Mouse (Mus musculus) midbrain, embryonic 14.5 days (tissue): Measurements from ENCODE around the gene Epb41. TPM values are rescaled to one million over a fixed set of nuclear protein-coding genes. Genes with fewer than 3 reads are reported as not detected.

ENCODE experiments used
- ATAC-seq: fragments of 200-750 bp; cut with Nextera tagmentation; 2 replicates; pipeline ENCODE4 v1.8.0; 2017; ENCODE audit warnings: moderate number of reproducible peaks, moderate library complexity; ENCODE audit not compliant: low FRiP score, low TSS enrichment
- DNase-seq: peaks from one replicate; pipeline ENCODE4 v3.0.0-alpha.2; 2015
- H3K27ac ChIP-seq: fragments of 300-500 bp; sonication (generic); replicated peaks from 2 replicates; pipeline ENCODE4 v1.5.1; 2014; ENCODE audit warnings: mild to moderate bottlenecking, low read depth, low read length, moderate library complexity
- H3K27me3 ChIP-seq: fragments of 300-500 bp; sonication (generic); 2 replicates; pipeline ENCODE4 v1.6.1; 2014; ENCODE audit warnings: low read length, control low read depth, mixed read lengths; ENCODE audit not compliant: control insufficient read depth, insufficient read depth
- H3K36me3 ChIP-seq: fragments of 300-500 bp; sonication (generic); 2 replicates; pipeline ENCODE4 v1.6.1; 2014; ENCODE audit warnings: low read length, control low read depth; ENCODE audit not compliant: control insufficient read depth, insufficient read depth
- H3K4me1 ChIP-seq: fragments of 300-500 bp; sonication (generic); 2 replicates; pipeline ENCODE4 v1.6.1; 2014; ENCODE audit warnings: mild to moderate bottlenecking, antibody characterized with exemption, low read length, control low read depth; ENCODE audit not compliant: control insufficient read depth, insufficient read depth
- H3K4me2 ChIP-seq: fragments of 300-500 bp; sonication (generic); 2 replicates; pipeline ENCODE4 v1.6.1; 2014; ENCODE audit warnings: mild to moderate bottlenecking, low read length, moderate library complexity
- H3K4me3 ChIP-seq: fragments of 300-500 bp; sonication (generic); replicated peaks from 2 replicates; pipeline ENCODE4 v1.5.1; 2014; ENCODE audit warnings: low read depth, low read length
- H3K9ac ChIP-seq: fragments of 300-500 bp; sonication (generic); replicated peaks from 2 replicates; pipeline ENCODE4 v1.6.1; 2014; ENCODE audit warnings: mild to moderate bottlenecking, low read length, moderate library complexity
- H3K9me3 ChIP-seq: fragments of 300-500 bp; sonication (generic); 2 replicates; pipeline ENCODE4 v1.6.1; 2016; ENCODE audit warnings: low read length, control low read depth, mixed read lengths; ENCODE audit not compliant: control insufficient read depth
- WGBS: fragments of 180-500 bp; shearing (Covaris S2); extraction: QIAGEN DNeasy Blood & Tissue Kit; methylation state at CpG from one replicate; pipeline ENCODE4 v1.1.7; 2014; 5-methylcytosine and 5-hydroxymethylcytosine counted together
- polyA plus RNA-seq: library from polyadenylated mRNA; unstranded; fragments of >200 nt; fragmentation: Nextera tagmentation; extraction: Ambion mirVana; gene quantifications from 2 replicates; pipeline ENCODE4 v1.2.1, GENCODE M21; 2014

The Epb41 gene
- 88.3 and 116 TPM in 2 replicates for polyA plus RNA-seq

DNA sequence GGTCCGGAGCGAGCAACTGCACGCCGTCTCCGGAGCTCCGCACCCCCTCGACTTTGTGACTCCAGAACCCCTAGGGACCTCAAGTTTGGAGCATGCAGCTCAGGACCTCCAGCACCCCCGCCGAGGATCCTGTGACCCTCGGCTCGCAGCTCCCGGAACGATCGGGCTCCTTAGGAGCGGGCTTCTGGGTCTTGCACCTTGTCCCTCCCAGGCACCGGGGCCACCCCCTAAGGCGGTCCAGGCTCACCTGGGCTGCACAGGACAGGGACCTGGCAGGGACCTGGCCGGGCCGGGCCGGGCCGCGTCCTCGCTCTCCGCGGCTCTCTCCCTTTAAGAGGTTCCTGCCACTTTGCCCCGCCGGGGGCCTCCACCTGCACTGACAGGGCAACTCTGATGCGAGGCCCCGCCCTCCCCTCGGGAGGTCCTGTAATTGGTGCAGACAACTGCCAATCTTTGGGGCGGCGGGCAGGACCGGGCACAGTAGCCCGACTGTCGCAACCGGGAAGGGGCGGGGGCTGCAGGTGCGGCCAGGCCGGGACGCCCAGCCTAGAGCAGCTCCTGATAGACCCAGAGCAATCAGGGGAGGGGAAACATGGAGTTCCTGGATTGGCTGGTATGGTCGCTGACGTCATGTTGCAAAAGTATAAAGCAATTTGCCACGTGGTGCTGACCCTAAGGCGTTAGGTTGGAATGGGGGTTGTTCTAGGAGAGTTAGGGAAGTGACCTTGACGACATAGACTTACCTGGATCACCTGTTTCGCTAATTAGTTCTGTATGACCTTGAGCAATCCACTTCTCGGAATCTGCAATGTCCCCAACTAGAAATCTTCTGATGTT, at the start of gene Epb41:
TSS of gene Epb41 (minus strand) at position 389 of the 837 bp plus-strand sequence.
- Histone ChIP-seq H3K9ac (peak within 1 kb of the TSS; percentile 59), H3K4me1 (peaks cover 9% of the 10 kb centered on the region), H3K4me3 (peak within 1 kb of the TSS; percentile 66), H3K27me3 (peaks cover 11% of the 10 kb centered on the region; the same call in 1 of the 2 replicates), H3K9me3 (no peaks in the 10 kb centered on the region), H3K4me2 (peak within 1 kb of the TSS; percentile 100), H3K27ac (0 out of 2 replicates have a peak within 1 kb of the TSS, but pooled peaks have one; percentile 8), H3K36me3 (no peaks in the 10 kb centered on the region)
- whole genome bisulfite sequencing: 2% methylated on average over 47 of the region's 47 CpGs
- DNase-seq (peak; percentile 92), ATAC-seq (peak; percentile 90)

DNA sequence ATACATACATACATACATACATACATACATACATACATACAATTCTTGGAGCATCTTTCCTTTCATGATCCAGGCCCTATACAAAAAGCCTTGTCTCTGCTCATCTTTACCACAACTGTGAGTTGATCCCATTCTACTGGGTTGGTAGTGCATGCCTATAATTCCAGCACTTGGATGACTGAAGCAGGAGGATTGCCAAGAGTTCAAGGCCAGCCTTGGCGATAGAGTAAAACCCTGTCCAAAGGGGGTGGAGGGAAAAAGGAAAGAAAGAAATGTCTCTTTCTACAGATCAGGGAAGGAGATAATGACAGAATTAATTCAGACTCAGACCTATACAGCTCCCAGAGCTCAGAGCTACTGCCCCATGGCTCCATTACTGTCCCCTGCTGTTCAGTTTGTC, 48.0 kb upstream of the Epb41 start:
- 86% methylated on average over 1 of the region's 1 CpGs for WGBS
- Histone ChIP-seq H3K27me3 (no peaks in the 10 kb centered on the region), H3K9me3 (no peaks in the 10 kb centered on the region), H3K4me2 (no peak overlapping the region), H3K27ac (no peak overlapping the region), H3K4me3 (no peak overlapping the region), H3K36me3 (no peaks in the 10 kb centered on the region), H3K4me1 (no peaks in the 10 kb centered on the region), H3K9ac (no peak overlapping the region)
- DNase-seq (no peak), ATAC-seq (no peak)

DNA sequence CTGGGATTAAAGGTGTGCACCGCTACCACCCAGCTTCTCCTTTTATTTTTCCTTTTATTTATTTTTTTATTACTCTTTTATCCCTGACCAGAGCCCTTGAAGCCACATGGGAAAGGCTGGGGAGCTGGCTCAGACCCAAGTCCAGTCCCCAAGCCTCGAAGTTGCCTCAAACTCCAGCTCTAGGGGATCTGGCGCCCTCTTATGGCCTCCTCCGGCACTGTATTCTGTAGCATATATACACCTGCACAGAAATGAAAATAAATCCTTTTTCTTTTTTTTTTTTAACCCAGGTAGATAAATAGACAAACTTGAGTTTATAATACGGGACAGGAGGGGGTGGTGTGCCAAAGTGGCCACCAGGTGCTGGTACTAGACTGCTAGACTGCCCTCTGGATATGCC, 46.6 kb upstream of the Epb41 start:
- Histone ChIP-seq H3K9ac (no peak overlapping the region), H3K9me3 (no peaks in the 10 kb centered on the region), H3K4me2 (no peak overlapping the region), H3K36me3 (no peaks in the 10 kb centered on the region), H3K27me3 (no peaks in the 10 kb centered on the region), H3K27ac (no peak overlapping the region), H3K4me3 (no peak overlapping the region), H3K4me1 (no peaks in the 10 kb centered on the region)
- DNase-seq: no peak
- ATAC-seq: no peak
- WGBS: 86% methylated on average over 5 of the region's 5 CpGs

DNA sequence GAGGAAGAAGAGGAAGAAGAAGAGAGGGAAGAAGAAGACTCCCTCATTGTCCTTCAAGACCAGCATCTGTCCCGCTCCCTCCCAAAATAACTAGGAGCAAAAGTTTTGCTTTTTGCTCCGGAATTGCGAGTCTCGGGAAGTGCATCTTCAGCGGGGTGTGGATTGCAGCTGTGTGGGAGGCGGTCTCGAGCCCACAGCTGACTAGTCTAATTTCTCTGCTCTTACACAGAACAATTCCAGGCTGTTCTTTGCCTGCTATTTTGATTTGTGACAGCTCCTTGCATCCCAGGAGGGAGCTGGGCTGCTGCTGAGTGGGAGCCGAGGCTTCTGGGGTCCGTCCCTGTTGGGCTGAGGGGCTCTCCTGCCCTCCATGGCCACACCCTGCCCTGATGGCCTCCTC, 44.4 kb upstream of the Epb41 start:
- H3K4me2 ChIP-seq: no peak overlapping the region
- ATAC-seq (no peak), DNase-seq (no peak)
- no peaks in the 10 kb centered on the region for H3K27me3 ChIP-seq
- H3K4me1 ChIP-seq: no peaks in the 10 kb centered on the region
- H3K36me3 ChIP-seq: no peaks in the 10 kb centered on the region
- no peak overlapping the region for H3K27ac ChIP-seq
- H3K9me3 ChIP-seq: no peaks in the 10 kb centered on the region
- WGBS: 66% methylated on average over 9 of the region's 9 CpGs
- no peak overlapping the region for H3K4me3 ChIP-seq
- H3K9ac ChIP-seq: no peak overlapping the region

DNA sequence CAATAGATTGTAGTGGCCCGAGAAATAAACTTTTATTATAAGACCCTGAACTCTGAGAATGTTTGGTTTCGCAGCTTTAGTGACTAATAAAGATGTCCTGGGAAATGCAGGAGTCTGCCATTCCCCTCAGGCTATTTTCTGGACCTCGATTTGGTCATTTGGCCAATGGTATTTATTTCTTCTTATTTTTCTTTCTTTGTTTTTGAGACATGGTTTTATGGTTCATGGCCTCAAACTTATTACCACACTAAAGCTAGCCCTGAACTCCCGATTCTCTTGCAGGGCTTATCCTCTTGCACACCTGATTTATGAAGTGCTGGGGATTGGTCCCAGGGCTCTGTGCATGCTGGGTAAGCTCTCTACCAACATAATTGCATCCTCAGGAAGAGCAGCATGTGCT, 41.2 kb upstream of the Epb41 start:
- H3K9ac ChIP-seq: no peak overlapping the region
- 82% methylated on average over 4 of the region's 4 CpGs for WGBS
- no peak overlapping the region for H3K4me3 ChIP-seq
- ATAC-seq: no peak
- H3K4me1 ChIP-seq: no peaks in the 10 kb centered on the region
- no peak overlapping the region for H3K4me2 ChIP-seq
- H3K36me3 ChIP-seq: no peaks in the 10 kb centered on the region
- H3K27ac ChIP-seq: no peak overlapping the region
- H3K9me3 ChIP-seq: no peaks in the 10 kb centered on the region
- DNase-seq: no peak
- H3K27me3 ChIP-seq: no peaks in the 10 kb centered on the region

DNA sequence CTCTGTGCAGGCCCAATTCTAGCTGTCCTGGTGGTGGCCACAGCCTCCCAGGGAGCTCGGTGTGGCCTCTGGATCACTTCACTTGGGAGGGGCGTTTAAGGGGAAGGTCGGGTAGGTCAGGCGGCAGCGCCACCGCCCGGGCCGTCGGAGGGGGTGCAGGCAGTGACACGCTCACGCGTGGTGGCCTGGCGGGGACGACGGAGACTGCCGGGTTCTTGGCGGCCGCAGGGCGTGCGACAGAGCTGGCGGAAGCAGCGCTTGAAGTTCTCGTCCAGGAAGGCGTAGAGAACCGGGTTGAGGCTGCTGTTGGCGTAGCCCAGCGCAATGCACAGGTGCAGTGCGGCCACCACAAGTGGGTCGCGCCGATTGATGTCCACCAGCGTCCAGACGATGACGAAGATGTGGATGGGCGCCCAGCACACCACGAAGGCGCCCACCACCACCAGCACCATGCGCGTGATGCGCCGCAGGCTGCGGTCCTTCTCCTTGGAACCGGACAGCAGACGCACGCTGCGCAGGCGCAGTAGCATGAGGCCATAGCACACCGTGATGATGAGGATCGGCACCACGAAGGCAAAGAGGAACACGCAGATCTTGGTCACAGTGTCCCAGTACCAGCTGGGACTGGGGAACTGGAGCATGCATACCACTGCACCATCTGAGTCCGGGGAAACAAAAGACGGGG, 38.4 kb upstream of the Epb41 start:
- no peaks in the 10 kb centered on the region for H3K27me3 ChIP-seq
- no peaks in the 10 kb centered on the region for H3K9me3 ChIP-seq
- H3K4me3 ChIP-seq: peak overlapping the region; percentile 25
- H3K27ac ChIP-seq: no peak overlapping the region
- H3K36me3 ChIP-seq: no peaks in the 10 kb centered on the region
- H3K4me1 ChIP-seq: 0 out of 2 replicates have a peak, but pooled peaks cover 3% of the 10 kb centered on the region
- H3K4me2 ChIP-seq: peak overlapping the region; percentile 52
- DNase-seq: peak; percentile 69
- WGBS: 49% methylated on average over 53 of the region's 53 CpGs
- ATAC-seq: no peak
- H3K9ac ChIP-seq: no peak overlapping the region; the same call in 1 of the 2 replicates

DNA sequence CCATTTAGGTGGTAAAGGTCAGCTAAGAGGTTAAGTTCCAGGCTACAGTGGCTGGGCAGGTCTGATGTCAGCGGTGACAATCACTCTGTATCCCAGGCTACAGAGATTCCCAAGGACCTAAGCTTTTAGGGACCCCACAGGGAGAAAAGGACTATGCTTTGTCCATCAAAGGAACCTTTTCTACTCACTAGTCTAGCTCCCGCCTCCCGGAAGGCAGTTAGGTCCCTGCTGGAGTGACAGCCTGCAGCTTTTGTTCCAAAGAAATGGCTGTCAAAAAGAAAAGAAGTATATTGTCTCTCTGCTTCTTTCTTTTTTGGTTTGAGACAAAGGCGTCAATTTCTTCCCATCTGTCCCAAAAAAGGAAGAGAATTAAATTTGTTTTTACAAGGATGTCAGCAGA, 36.1 kb upstream of the Epb41 start:
- no peak for DNase-seq
- H3K4me2 ChIP-seq: no peak overlapping the region
- ATAC-seq: no peak
- H3K4me1 ChIP-seq: 0 out of 2 replicates have a peak, but pooled peaks cover 3% of the 10 kb centered on the region
- WGBS: 7% methylated on average over 4 of the region's 4 CpGs
- H3K9ac ChIP-seq: no peak overlapping the region
- no peak overlapping the region for H3K4me3 ChIP-seq
- no peak overlapping the region for H3K27ac ChIP-seq
- H3K36me3 ChIP-seq: no peaks in the 10 kb centered on the region
- H3K9me3 ChIP-seq: no peaks in the 10 kb centered on the region
- H3K27me3 ChIP-seq: no peaks in the 10 kb centered on the region

DNA sequence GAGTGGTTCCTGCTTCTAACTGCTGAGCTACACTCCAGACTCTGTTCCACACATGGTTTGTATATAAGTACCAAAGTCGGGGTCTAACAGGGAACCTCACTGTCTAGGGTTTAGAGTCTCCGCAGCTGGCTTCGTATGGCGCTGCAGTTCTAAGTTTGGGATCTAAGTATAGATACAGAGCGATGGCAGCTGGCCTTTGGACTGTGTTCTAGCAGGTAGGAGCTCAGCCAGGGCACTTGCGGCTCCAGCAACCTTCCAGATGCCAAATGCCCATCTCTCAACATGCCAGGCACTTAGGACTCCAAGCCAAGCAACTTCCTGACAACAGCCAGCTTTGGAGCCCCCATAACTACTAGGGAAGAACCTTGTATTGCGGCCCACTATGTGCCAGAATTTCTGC, 33.1 kb upstream of the Epb41 start:
- no peaks in the 10 kb centered on the region for H3K9me3 ChIP-seq
- no peak overlapping the region for H3K27ac ChIP-seq
- no peak overlapping the region for H3K4me2 ChIP-seq
- DNase-seq (no peak), ATAC-seq (no peak)
- 98% methylated on average over 7 of the region's 7 CpGs for WGBS
- H3K4me3 ChIP-seq: no peak overlapping the region
- no peaks in the 10 kb centered on the region for H3K27me3 ChIP-seq
- 0 out of 2 replicates have a peak, but pooled peaks cover 3% of the 10 kb centered on the region for H3K4me1 ChIP-seq
- no peaks in the 10 kb centered on the region for H3K36me3 ChIP-seq
- H3K9ac ChIP-seq: no peak overlapping the region
